Mouse (Mus musculus): ENCODE data around the gene Ube2e2. TPM values are rescaled to one million over a fixed set of nuclear protein-coding genes. Genes with fewer than 3 reads are reported as not detected.
A peak's percentile ranks its signal among the peaks of the same experiment; 100 is the strongest.
"Not testable (repeated sequence)": the region's sequence is repeated elsewhere in the genome, so short reads cannot be mapped to it uniquely, and the experiment has no call there.

Gene Ube2e2
- total RNA-seq, 2 experiments from 2014 or later, result 4.8 to 5.1 TPM

DNA sequence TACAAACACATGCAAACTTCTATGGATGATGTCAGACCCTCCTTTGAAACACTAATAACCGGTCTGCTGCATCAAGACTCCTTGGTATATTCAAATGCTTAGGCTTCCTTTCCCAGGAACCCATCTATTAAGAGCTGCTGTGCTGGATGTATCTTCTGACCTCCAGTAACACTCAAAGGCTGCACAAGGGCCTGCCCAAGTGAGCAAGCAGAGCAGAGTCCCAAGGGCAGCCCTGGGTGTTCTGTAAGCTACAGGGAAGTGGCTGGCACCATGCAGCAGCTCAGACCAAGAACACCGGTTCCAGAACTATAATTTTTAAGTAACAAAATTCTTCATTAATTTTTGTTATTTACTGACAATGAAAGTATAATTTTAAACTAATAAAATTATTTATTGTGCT, 139.5 kb downstream of the Ube2e2 start:
- no peak for ATAC-seq (ENCODE audit: poor library complexity, severe bottlenecking)

- no peak for ATAC-seq (ENCODE audit: poor library complexity, severe bottlenecking)
Measured at GRCm38 (mm10) chr14:18754001-18754400, 140.1 kb downstream of the Ube2e2 start.

DNA sequence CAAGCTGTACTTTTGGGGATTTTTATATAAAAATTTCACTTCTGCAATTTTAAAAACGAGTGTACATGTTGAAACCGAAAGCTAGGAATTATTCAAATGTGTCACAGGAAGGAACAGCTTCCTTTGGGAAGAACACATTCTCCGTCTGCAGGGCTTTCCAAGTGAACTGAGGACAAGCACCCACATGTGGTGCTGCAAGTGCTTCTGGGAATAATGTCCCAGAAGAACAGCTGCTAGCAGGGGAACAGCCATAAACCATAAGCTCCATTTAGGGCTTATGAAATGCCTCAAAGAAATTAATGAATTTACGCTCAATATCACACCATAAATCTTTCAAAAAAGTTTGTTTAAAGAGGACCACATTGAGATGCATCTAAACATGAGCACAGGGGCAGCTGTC, 162.9 kb downstream of the Ube2e2 start:
- no peak for ATAC-seq (ENCODE audit: poor library complexity, severe bottlenecking)

- no peak for ATAC-seq (ENCODE audit: poor library complexity, severe bottlenecking)
Measured at GRCm38 (mm10) chr14:18720601-18721591, 173.2 kb downstream of the Ube2e2 start.

DNA sequence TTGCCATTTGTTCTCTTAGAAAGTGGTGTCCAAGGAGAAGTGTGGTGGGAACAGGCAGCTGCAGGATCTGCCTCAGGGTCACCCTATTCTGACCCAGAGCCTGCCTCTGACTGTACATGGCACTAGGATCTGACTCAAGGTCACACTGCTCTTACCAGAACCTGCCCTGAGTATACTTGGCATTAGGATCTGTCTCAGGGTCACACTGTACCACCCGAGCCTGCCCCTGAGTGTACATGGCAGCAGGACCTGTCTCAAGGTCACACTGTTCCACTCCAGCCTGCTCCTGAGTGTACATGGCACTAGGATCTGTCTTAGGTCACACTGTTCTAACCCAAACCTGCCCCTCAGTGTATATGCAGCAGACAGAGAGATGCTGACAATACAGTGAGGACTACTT, 177.1 kb downstream of the Ube2e2 start:
- no peak for ATAC-seq (ENCODE audit: poor library complexity, severe bottlenecking)

DNA sequence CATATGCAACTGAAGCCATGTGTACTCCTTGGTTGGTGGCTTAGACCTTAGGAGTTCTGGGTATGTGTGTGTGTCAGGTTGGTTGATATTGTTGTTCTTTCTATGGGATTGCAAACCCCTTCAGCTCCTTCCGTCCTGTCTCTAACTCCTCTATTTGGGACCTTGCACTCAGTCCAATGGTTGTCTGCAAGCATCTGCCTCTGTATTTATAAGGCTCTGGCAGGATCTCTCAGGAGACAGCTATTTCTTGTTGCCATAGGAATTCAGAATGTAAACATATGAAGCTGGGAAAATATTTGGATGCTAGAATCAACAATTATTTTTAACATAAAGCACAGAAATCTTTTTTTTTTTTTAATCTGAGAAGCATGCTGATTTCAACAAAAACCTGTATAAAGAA, 178.5 kb downstream of the Ube2e2 start:
- no peak for ATAC-seq (ENCODE audit: poor library complexity, severe bottlenecking)

GRCm38 (mm10) chr14:18697662-18698225, 196.3 kb downstream of the Ube2e2 start:
- ATAC-seq (ENCODE audit: poor library complexity, severe bottlenecking), result no peak

DNA sequence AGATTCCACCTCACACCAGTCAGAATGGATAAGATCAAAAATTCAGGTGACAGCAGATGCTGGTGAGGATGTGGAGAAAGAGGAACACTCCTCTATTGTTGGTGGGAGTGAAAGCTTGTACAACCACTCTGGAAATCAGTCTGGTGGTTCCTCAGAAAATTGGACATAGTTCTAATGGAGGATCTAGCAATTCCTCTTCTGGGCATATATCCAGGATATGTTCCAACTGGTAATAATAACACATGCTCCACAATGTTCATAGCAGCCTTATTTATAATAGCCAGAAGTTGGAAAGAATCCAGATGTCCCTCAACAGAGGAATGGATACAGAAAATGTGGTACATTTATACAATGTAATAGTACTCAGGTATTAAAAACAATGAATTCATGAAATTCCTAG, 197.6 kb downstream of the Ube2e2 start:
- not testable (repeated sequence) for ATAC-seq (ENCODE audit: poor library complexity, severe bottlenecking)

DNA sequence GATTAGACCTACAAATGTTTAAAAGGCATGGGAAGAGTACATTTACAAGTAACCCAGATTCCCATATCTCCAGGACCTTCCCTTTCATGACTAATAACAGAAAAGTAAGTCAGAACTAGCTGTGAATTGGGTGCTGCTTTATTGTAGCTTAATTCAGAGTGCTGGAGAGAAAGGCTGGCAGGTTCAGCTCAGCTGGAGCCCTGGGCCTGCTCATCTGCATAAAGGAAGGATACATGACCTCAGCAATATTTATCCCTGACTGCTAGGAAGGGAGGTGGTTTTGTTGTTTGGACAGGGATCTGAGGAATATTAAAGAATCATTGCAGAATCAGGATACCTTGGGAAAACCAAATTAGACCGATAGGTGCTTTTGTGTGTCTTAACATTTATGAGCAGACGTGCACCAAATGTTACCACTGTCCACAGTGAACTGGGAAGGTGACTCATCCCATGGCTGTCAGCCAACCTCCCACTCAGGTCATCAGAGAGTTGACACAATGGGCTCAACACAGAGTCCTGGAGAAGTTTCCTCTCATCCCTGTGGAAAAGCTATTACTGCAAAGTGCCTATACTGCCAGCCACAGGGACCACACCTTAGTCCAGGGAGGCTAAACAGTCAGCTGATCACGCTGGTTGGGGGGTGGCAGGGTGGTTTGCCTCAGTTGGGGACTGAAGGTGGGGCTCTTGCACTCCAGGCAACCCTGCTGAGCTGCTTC, 215.8 kb downstream of the Ube2e2 start:
- no peak for ATAC-seq (ENCODE audit: poor library complexity, severe bottlenecking)

DNA sequence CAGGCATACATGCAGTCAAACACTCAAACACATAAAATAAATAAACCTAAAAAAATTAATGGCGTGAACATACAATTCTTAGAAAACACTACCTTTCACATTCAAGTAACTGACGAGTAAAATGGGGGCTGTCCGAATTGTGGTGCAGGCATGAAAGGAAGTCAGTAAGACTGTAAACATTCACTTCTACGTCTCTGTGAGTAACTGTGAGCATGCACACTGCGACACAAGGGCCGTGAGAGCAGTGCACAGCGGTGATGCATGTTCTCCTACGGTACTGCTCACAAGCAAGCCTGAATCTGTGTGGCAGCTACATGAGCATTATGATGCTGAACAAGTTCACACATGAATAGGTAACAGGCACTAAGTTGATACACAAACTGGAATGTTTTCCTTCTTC, 223.4 kb downstream of the Ube2e2 start:
- ATAC-seq (ENCODE audit: poor library complexity, severe bottlenecking), result no peak

DNA sequence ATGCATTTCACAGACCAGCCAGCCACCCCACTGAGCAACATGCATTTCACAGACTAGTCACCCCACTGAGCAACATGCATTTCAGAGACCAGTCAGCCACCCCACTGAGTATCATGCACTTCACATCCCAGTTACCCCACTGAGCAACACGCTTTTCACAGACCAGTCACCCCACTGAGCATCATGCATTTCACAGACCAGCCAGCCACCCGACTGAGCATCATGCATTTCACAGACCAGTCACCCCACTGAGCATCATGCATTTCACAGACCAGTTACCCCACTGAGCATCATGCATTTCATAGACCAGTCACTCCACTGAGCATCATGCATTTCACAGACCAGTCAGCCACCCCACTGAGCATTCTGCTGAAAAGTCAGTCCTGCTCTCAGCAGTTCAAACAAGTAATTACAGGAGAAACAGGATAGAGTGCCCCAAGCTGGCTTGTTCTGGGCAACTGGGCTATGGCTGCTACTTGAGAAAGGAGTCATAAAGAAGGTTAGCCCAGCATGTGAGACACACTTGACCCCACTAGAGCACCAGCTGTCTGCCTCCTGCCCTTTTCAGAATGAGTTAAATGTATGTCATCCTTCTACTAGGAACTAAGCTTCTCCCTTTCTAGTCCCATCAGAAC, 224.6 kb downstream of the Ube2e2 start:
- no peak for ATAC-seq (ENCODE audit: poor library complexity, severe bottlenecking)

- ATAC-seq (ENCODE audit: poor library complexity, severe bottlenecking), result not testable (repeated sequence)
Measured at GRCm38 (mm10) chr14:18668309-18668708, 225.8 kb downstream of the Ube2e2 start.

- ATAC-seq (ENCODE audit: poor library complexity, severe bottlenecking), result no peak
Measured at GRCm38 (mm10) chr14:18667755-18668154, 226.3 kb downstream of the Ube2e2 start.

GRCm38 (mm10) chr14:18666251-18666650, 227.8 kb downstream of the Ube2e2 start:
- no peak for ATAC-seq (ENCODE audit: poor library complexity, severe bottlenecking)

GRCm38 (mm10) chr14:18665267-18666024, 228.6 kb downstream of the Ube2e2 start:
- ATAC-seq (ENCODE audit: poor library complexity, severe bottlenecking), result peak; percentile 96

DNA sequence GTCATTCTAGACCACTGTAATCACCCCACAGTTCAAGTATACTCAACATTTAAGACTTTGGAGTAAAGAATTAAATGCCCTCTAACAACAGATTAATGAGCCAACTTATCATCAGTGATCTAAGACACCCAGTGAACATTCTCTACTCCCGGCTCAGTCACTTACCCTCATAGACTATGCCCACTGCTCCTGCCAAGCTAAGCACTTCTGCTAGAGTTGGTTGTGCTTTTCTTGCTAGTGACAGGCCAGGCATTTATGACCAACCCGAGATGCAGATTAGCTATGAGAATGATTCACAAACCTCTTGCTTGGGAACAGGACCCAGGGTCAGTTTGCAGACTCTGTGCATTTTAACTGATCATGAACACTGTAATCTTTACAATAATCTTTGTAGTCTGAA, 230.4 kb downstream of the Ube2e2 start:
- no peak for ATAC-seq (ENCODE audit: poor library complexity, severe bottlenecking)

GRCm38 (mm10) chr14:18657777-18658753, 236.0 kb downstream of the Ube2e2 start:
- ATAC-seq (ENCODE audit: poor library complexity, severe bottlenecking), result no peak

GRCm38 (mm10) chr14:18649123-18649675, 244.9 kb downstream of the Ube2e2 start:
- no peak for ATAC-seq (ENCODE audit: poor library complexity, severe bottlenecking)

- no peak for ATAC-seq (ENCODE audit: poor library complexity, severe bottlenecking)
Measured at GRCm38 (mm10) chr14:18641656-18642055, 252.4 kb downstream of the Ube2e2 start.

All from megakaryocyte, adult 5-6 weeks (primary cell).